Mouse (Mus musculus) fibroblast of lung, adult 2 months (primary cell): Measurements from ENCODE around the gene Wasf2.
"Not testable (repeated sequence)": the region's sequence is repeated elsewhere in the genome, so short reads cannot be mapped to it uniquely, and the experiment has no call there.

ENCODE experiments used
- DNase-seq: peaks from one replicate; pipeline ENCODE4 v3.0.0-alpha.2; 2011; ENCODE audit warnings: low read depth

Gene Wasf2

DNA sequence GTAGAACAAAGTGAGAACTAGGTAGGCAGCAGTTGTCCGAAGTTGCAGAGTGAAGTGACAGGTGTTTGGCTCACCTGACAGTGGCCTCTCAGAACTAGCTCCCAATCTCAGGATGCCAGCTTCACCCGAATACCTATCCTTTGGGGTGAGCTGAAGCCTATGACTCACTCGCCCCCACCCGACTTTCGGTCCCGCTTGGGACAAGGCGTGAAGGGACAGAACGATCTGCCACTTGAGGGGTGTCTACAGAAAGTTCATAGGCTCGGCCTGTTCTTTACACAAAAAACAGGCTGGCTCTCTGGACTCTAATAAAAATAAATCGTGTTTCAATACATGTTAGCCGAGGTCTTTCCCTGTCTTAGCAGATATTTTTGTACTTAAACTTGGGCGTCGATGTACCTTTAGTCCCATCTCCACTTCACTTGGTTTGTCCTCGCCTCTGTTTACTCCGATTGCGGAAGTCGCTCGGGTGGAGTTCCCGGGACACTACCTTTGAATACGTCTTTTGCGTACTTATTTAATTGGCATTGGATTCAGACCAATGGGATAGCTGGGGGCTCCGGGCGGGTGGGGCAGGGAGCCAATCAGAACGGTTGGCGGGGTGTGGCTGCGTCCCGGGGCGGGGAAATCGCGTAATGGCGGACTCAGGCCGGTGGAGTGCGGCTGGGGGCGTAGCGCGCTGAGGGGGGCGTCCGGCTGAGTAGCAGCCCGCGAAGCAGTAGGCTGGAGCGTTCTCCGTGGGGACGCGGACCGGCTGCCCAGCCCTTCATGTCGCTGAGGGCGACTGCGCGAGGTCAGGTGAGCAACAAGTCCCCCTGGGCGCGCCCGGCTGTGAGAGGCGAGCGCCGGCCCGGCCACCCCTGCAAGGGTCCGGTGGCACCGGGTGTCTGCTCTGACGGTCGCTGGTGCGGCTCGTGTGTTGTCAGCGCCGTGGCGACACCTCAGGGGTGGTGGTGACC lies at the start of gene Wasf2:
Gene Wasf2 (plus strand): TSS at position 575 of the 959 bp plus-strand sequence.
- peak; percentile 81 for DNase-seq

DNA sequence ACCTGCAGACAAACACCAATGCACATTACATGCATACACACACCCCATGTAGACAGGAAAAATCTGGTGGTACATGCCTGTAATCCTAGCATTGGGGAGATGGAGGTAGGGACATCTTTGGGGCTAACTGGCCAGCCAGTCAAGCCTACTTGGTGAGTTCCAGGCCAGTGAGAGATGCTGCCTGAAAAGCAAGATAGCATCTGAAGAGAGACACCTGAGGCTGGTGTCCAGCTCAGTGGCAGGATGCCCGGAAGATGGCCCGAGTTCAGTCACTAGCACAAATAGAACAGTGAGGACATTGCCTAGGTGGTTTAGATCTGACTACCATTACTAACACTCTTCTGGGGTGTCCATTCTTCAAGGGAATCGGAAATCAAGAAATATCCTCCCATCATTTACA lies 49.4 kb upstream of the Wasf2 start:
- no peak for DNase-seq

DNA sequence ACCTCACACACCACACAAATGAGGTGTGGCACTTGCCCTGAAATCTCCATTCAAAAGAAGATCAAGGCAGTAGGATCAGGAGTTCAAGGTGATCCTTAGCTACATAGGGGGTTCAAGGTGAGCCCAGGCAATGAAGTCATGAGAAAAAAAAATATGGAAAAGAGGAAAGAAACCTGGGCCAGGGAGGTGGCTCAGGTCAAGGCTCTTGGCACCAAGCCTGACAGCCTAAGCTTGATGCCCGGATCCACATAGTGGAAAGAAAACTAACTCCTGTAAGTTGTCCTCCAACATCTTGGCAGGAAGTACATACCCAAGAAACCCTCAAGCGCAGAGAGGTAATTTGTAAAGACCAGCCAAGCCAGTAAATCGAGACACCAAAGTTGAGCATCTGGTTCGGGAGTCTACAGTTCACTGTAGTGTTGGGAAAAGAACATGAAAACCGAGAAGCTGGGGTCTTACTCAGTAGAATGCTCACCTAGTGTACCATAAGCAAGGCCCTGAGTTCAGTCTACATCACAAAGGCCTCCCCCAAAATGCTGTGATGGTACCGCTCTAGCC lies 48.0 kb upstream of the Wasf2 start:
- no peak for DNase-seq

- DNase-seq = no peak
These were observed 46.1 kb upstream of the Wasf2 start for GRCm38 (mm10) chr4:133083991-133084861.

DNA sequence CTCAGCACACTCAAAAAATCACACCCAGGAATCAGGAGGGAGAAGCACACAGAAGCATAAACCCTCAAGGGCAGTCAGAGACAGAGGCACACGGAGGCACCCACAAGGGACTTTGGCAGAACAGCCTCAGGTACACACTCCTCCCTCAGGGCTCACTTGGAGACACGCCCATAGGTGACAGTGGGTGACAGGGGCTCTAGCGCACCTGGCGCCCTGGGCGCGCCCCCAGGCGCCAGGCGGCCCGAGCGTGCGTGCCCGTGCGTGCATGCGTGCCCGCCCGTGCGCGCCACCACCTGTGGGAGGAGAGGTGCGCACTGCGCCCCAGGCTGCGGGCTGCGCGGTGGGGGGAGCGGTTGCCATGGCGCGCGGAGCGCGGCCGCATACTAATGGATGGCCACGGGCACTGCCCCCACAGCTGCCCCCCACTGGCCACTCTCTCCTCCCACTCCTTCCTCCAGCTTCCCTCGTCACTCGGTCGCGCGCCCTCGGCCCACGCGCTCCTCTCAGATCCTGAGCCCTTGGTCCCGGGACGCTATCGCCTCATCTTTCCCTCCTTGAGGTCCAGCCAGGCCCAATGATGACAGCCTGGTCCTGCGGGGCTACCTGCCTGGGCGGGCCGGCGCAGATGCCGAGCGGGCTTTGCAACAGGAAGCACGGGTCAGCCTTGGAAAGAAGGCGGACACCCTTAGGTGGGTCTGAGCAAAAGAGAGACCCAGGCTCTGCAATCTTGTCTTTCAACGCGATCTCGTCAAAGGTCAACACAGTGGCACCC lies 45.1 kb upstream of the Wasf2 start:
- no peak for DNase-seq

GRCm38 (mm10) chr4:133085783-133086342 lies 44.4 kb upstream of the Wasf2 start:
- DNase-seq = no peak

DNA sequence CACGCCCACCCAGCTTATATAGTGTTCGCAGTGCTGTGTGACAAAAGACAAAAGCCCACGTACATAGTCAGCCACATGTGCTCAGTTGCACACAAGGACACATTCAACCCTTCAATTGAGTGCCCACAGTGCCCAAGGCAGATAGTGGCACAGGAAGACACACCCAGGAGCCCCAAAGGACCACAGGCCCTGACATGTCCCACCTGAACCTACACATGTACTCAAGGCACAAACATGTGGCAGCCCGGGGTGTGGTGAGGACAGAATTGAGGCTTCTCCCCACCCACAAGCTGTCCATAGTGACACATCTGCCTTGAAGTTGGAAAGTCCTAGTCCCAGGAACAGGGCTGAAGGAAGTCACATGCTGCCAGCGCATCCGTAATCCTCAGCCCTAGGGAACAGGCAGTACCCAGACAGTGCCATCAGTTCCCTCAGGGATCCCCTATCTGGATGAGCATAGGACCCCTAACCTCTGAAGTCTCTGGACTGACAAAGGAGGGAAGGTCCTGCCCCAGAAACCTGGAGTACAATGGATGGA lies 43.1 kb upstream of the Wasf2 start:
- DNase-seq = no peak

- no peak for DNase-seq
These were observed 42.5 kb upstream of the Wasf2 start for GRCm38 (mm10) chr4:133087835-133088234.

DNA sequence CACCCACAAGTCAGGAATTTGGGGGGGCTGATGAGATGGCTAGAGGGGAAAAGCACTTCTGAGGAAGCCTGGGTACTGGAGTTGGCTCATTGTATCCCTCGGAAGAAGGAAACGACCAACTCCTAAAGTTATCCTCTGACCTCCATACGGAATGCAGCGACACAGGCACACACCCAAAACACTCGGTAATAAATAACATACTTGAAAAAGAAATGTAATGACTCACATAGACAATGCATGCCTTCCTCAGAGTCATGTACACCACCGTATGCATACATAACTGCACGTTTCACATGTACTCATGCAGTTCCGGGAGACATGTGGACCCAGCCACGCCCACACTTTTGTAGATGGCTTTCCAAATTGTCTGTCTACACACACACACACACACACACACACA lies 41.0 kb upstream of the Wasf2 start:
- DNase-seq = no peak

DNA sequence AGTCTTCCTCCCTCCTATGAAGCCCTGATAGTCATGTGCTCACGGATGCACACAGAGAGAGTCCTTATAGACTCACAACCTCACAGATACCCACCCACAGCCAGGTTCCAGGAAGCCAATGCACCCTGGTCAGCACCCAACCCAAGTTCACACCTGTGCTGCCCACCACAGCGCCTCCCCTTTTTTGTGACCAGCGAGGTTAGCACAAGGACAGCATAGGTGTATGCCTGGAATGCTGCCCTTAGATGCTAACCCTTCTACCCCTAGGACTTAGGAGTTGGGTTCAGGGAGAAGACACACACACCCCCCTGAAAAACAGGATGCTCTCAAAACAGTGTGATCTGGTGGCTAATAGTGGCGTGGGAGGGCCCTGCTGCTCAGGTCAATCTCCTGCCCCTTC lies 40.5 kb upstream of the Wasf2 start:
- DNase-seq = no peak

- DNase-seq = no peak
These were observed 40.0 kb upstream of the Wasf2 start for GRCm38 (mm10) chr4:133090276-133090719.

DNA sequence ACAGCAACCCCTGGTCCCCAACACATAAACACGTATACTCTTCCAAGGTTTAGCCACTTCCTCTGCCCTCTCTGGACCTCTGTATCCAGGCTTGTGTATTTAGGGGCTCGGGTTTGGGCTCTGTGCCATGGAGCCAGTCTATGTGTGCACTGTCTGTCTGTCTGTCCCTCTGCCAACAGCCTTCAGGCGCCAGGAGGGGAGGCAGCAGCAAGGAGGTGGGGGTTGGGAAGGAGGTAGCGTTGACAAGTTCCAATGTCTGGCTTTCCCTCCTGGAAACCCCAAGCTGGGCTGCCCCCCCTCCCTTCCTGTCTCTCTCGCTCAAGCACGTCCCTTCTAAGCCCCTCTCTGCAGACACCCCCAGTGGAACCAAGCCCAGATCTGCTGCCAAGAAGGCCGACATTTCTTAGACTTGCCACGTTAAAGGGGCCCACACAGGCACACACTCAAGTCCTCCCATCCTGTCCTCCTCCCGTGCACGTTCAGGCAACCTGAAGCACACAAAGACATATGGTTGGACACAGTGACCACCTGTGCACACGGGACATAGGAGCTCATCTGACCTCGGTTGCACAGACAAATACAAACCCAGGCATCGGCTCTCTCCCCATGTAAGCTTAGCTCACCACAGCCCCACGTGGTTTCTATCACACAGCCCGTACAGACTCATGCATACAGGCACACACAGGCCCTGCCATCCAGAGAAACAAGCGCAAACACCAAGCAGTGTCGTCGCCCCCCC lies 39.4 kb upstream of the Wasf2 start:
- no peak for DNase-seq

DNA sequence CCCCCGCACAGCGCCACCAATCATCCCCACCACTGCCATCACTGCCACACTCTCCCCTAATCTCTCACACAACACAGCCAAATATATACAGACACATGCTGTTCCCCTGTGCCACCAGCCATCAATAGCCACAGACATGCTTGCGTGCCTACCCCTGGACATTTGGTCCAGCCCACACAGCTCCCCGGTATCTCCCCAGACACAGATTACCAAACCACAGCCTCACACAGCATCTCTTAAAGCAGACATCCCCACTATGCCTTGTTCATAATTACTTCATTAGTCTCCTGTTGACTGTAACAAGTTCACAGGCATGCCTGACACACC lies 38.9 kb upstream of the Wasf2 start:
- no peak for DNase-seq

DNA sequence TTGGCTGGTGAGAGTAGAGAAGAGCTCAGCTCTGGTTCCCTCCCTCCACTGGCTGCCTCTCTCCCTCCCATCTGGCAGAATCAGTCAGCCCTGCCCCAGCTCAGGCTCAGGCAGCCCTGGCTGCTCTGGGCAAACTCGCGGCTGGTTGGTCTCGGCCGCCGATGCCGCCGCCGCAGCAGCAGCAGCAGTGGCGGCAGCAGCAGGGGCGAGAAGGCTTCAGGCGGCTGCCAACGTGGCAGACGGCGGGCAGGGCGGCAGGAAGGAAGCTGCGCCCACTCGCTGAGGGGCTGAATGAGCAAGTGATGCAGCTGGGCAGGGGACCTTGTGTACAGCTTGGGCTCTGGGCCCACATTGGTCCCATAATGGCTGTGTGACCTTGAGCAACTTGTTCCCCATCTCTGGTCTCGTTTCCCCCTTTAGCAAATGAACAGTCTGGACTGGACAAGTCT lies 37.8 kb upstream of the Wasf2 start:
- peak; percentile 73 for DNase-seq

DNA sequence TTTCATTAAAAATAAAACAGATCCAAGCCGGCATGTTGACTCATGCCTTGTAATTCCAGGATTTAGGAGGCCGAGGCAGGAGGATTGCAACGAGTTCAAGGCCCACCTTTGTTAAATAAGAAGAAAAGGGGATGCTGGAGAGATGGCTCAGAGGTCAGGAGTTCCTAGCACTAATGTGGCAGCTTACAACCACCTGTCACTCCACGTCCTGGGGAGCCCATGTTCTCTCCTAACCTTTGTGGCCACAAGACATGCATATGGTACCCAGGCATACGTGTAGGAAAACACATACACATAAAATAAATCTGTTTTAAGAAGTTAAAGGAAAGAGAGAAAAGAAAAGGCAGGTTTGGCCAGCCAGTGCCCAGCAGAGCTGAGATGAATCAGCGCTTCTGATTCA lies 37.2 kb upstream of the Wasf2 start:
- DNase-seq = no peak

DNA sequence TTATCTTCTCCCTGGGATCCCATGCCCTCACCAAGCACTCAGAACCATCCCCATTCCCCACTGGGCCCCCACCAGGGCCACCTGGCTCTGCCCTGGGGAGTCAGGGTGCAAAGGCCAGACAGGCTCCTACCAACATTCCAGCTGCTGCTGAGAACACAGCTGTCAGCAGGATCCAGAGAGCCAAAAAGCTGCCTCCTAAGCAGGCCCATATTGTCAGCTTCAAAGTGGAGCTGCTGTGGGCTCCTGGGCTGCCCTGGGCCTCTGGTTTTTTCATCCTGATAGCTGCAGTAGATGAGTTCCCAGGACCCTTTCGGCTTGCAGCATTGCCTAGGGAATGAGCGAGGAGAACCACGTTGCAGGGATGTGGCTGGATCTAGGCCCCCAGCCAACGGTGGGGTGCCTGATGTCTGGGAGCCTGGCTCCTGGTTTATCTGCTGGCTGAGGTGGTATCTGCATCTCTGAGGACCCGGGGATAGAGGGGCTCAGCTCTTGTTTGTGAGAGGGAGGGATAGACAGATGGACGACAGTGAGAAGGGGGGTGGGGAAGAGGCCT lies 36.7 kb upstream of the Wasf2 start:
- no peak for DNase-seq

- no peak for DNase-seq
These were observed 36.0 kb upstream of the Wasf2 start for GRCm38 (mm10) chr4:133094255-133094654.

DNA sequence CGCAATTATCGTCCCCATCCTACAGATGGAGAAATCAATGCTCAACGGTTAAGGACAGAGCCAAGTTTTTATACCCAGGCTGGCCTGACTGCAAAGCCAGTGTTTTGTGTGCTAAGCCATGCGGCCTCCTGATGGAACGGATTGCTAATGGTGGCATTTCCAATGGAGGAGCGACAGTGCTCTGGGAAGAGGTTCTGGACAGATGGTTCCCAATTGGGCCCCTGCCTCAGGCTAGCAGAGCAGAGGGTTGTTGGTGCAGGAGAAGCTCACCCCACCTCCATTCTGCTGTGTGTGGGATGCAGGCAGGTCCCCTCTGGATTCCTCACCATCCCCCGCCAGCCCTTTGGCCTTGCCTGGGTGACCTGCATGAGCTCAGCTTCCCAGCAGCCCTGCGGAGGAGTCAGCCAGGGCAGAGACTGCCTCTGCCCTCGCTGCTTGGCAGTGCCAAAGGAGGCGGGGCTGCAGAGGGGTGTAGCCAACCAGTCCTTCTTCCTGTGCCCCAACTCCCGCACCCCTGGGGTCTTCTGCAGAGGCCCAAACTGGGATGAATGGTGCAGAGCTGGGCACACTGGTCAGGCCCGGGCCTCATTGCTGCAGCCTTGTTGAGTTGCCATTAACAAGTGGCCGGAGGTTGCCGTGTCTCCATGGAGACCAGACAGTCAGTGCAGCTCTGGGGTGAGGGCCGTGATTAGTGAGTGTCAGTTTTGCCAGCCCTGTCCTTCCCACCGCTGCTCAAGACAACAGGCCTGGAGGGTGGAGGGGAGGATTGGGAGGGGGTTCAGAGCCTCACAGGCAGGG lies 35.2 kb upstream of the Wasf2 start:
- DNase-seq = no peak

- not testable (repeated sequence) for DNase-seq
These were observed 34.6 kb upstream of the Wasf2 start for GRCm38 (mm10) chr4:133095734-133096065.
